Mouse (Mus musculus) adrenal gland, adult (tissue): ENCODE data around the gene Zfp420.

Source experiments
- DNase-seq, 2 experiments: peaks; one replicate each; pipeline ENCODE4 v3.0.0; 2022 to 2023; ENCODE audit warnings: low spot score in 1 of 2; ENCODE audit not compliant: inconsistent age in 2 of 2

Gene Zfp420

GRCm38 (mm10) chr7:29898351-29898750 is 38.6 kb downstream of the Zfp420 start:
- DNase-seq, result no peak

DNA sequence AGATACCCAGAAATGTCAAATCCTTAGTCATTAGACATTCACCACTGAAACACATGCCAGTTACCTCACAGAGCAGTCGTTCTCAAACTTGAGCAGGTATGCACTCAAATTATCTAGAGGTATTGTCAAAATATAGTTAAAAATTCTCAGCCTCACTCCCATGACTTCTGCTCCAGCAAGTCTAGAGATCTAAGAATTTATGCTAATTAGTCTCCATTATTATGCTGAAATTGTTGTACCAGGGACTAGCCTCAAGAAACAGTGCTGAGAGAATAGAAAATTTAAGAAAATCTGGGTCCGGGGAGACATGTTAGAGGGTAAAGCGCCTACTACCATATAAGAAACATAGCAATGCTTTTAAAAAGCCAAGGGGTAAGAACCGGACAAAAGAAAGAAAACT is 44.3 kb downstream of the Zfp420 start:
- DNase-seq, result no peak

- peak; percentile 75 to 92 for DNase-seq
Observed at GRCm38 (mm10) chr7:29905966-29906681, 46.3 kb downstream of the Zfp420 start, which contains the start of gene Zfp27. Gene Zfp27, minus strand, starts transcription at chr7:29906572.

DNA sequence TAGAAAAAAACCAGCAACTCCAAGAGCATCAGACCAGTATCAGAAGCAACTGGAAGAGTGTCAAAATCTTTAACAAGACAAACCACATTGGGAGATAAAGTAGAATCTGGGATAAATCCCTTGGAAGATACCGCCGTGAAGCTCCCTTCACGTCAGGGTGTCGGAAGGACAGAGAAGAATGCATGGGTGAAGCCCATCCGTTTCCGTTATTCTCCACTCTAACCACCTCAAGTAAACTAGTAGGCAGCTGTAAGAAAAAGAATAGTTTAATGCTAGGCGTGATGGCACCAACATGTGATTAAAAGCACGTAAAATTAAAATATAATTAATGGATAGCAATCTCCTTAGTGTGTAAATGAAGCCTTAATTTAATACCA is 46.9 kb downstream of the Zfp420 start:
- peak in 1 of 2 experiments; percentile 66 for DNase-seq

DNA sequence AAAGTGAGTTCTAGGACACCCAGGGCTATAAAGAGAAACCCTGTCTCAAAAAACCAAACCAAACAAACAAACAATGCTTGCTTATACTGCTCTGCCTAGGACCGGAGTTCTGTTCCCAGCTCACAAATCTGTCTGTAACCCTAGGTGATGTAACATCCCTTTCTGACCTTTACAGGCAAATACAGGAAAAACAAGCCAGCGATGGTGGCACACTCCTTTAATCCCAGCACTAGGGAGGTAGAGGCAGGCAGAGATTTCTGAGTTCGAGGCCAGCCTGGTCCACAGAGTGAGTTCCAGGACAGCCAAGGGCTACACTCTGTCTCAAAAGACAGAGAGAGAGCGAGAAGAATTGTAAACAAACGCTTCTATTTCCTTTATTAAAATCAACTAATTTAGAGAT is 47.4 kb downstream of the Zfp420 start:
- DNase-seq, result peak in 1 of 2 experiments; percentile 41

DNA sequence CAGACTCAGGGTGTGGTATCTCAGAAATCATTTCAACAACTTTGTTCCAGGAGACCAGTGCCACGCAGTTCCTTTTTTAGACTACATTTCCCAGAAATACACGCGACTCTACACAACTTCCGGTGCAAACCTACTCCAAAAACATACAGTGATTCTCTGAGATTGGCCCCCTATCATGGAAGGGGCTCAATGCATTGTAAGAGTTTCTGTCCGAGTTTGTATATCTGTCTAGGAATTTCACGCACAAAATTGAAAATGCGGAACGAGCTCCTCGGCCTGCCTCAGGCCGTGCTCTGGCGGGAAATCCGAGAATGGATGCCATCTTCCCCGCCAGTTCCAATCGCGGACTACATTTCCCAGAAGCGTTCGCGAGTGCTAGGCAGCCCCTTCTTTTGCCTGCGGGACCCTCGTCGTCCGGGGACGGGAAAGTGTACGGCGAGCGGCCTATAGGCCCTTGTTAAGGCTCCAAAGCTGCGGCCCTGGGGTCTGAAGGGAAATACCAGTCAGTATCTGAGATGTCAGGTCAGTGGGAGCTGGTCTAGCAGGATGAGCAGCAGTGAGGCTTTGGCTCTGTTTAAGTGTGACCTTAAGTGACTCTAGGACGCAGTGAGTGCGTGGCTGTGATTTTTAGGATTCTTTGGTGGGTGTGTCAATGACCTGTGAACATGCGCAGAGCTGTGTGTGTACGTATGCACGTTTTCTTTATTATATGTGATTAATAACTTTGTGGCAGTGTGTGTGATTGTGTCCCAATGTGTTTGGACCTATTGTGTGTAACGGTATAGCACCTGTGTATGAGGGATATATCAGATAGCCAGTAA is 48.6 kb downstream of the Zfp420 start, which contains the start of gene Zfp383:
Gene Zfp383, plus strand, starts transcription at position 94 of the 821 bp plus-strand sequence.
- peak; percentile 87 to 97 for DNase-seq

DNA sequence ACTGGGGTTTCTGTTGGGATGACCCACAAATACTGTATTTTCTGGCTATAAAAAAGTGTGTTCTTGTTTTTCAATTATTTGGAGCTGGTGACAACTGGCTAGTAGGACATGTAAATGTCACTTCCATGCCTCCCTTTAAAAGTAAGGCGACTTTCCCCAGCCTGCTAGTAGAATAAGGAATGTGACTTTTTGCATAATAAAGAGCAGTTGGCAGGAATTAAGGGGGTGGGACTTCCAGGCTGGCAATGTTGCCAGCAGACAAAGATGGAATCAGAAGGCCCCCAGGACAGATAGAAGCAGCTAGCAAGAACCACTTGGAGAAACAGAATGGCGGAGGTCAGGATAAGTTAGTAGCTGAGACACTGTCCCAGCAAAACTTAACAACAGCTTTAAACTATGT is 50.5 kb downstream of the Zfp420 start:
- no peak for DNase-seq

GRCm38 (mm10) chr7:29912172-29912571 is 52.4 kb downstream of the Zfp420 start:
- DNase-seq, result no peak

- peak in 1 of 2 experiments; percentile 62 for DNase-seq
Observed at GRCm38 (mm10) chr7:29917371-29918061, 57.7 kb downstream of the Zfp420 start.

GRCm38 (mm10) chr7:29918062-29918453 is 58.3 kb downstream of the Zfp420 start:
- no peak for DNase-seq

DNA sequence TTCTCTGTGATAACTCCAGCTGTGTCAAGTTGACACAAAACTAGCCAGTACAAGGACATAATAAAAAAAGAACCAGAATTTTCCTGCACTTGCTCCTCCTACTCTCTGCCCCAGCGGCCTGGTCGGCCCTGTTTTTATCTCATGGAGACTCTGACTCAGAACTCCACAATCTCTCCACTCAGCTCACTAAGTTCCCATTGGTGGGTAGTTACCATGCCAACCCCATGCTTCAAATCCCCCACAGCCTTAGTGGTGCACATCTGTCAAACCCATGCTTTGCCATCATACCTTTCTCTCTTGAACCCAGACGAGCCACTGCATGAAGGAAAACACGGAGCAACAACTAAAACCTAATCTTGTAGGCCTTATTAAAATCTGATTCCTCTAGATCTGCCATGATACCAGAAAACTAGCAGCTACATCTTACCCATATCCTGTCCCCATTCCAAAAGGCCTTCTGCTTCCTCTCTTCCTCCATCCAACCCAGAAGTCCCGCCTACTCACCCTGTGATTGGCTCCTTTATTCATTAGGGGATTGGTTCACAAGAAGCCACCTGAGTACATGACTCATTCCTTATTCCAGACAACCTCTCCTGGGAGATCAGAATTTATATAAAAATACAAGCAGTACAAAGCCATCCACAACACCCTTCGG is 61.8 kb downstream of the Zfp420 start:
- DNase-seq, result peak; percentile 26 to 39

DNA sequence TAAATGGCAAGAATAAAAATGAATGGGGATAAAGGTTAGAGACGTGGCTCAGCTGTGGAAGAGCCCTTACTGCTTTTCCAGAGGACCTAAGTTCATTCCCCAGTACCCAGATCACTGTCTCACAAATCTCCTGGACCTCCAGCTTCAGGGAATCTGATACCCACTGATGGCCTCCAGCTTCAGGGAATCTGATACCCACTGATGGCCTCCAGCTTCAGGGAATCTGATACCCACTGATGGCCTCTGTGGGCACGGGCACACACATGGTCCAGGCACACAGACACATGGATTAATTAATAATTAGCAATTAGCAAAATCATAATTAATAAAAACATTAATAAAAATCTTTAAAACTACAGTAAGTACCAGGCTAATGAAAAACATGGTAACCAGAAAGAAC is 63.0 kb downstream of the Zfp420 start:
- no peak for DNase-seq
